Comparison of ENCODE assay signal across 14 mouse cellular contexts in the genomic region with DNA sequence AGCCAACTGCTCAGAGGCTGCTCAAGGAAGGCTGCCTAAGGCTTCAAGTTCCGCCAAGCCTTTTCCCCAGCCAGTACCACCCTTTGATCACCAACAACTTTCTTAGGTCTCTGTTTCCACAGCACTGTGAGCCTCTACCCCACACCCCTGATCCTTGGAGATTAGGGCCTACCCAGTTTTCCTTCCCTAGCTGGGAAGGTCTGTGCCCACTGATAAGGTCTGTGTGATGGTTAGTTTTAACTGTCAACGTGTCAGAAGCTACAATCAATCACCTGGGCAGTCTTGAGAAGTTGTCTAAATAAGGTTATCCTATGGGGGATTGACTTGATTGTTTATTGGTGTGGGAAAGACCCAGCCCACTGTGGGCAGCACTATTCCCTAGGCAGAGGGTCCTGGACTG. TPM values are rescaled to one million over a fixed set of nuclear protein-coding genes. Genes with fewer than 3 reads are reported as not detected.
A peak's percentile ranks its signal among the peaks of the same experiment; 100 is the strongest.
DNase-seq lines count a peak whose midpoint lies in the region; ATAC-seq and TF ChIP-seq lines count a peak whose summit lies in the region.
"Had no signal": no experiment of that assay in that cellular context is flagged by ENCODE, and none has a peak within 500 bp of the region (broad histone marks: within the 10 kb centered on the region; RNA-seq: fewer than 3 reads in every experiment).

No protein-coding gene starts in this region.

- intact Hi-C loops in heart, postnatal 10 days (cut with DNase I): no loop called here

- peak overlapping the region; percentile 66; the same call in 1 of the 2 replicates for H3K27ac ChIP-seq in heart, embryonic 16.5 days (ENCODE audit: low read length)
- peak overlapping the region; percentile 81 for H3K27ac ChIP-seq in MEL (ENCODE audit: control insufficient read depth, low read depth, low read length)
- H3K27ac ChIP-seq in embryonic facial prominence, embryonic 15.5 days (replicated peaks): peak overlapping the region; percentile 75
- H3K27ac ChIP-seq in liver, embryonic 14.5 days: peak overlapping the region; percentile 98
- H3K27ac ChIP-seq: forebrain, embryonic 15.5 days; hindbrain, embryonic 14.5 days had no signal

- TF ChIP-seq RAD21 in MEL (IDR thresholded peaks at IDR 0.05; ENCODE audit: low read depth, low read length): no peak

- peaks cover 19% of the 10 kb centered on the region for H3K4me1 ChIP-seq in heart, embryonic 16.5 days (ENCODE audit: control insufficient read depth, insufficient read depth, low read length)
- H3K4me1 ChIP-seq in MEL (ENCODE audit: control insufficient read depth in 1 of 2, insufficient read depth in 2 of 2, low read length in 2 of 2): peaks cover 13 to 28% of the 10 kb centered on the region in 2 experiments
- peaks cover 28% of the 10 kb centered on the region for H3K4me1 ChIP-seq in embryonic facial prominence, embryonic 15.5 days
- peaks cover 46 to 62% of the 10 kb centered on the region in 2 experiments for H3K4me1 ChIP-seq in liver, embryonic 14.5 days (replicated peaks; ENCODE audit: control insufficient read depth in 2 of 2, insufficient read depth in 2 of 2, low read length in 1 of 2)
- H3K4me1 ChIP-seq: forebrain, embryonic 15.5 days had no signal

- no peak overlapping the region for H3K9ac ChIP-seq in heart, embryonic 16.5 days (ENCODE audit: low read length)
- H3K9ac ChIP-seq in MEL (ENCODE audit: control insufficient read depth, low read depth, low read length, poor library complexity, severe bottlenecking): no peak overlapping the region
- H3K9ac ChIP-seq in embryonic facial prominence, embryonic 15.5 days: no peak overlapping the region
- H3K9ac ChIP-seq in liver, embryonic 14.5 days (replicated peaks): peak overlapping the region; percentile 79
- H3K9ac ChIP-seq: forebrain, embryonic 15.5 days; hindbrain, embryonic 14.5 days had no signal

- WGBS in heart, embryonic 16.5 days: 61% methylated on average over 2 of the region's 2 CpGs
- 77% methylated on average over 2 of the region's 2 CpGs for WGBS in embryonic facial prominence, embryonic 15.5 days
- 9% methylated on average over 2 of the region's 2 CpGs for WGBS in liver, embryonic 14.5 days (ENCODE audit: insufficient replicate concordance)

- peaks cover 53% of the 10 kb centered on the region for H3K79me2 ChIP-seq in MEL (ENCODE audit: control insufficient read depth, insufficient read depth, low read length, poor library complexity)

- DNase-seq in heart, postnatal 10 days: no peak
- peak; percentile 82 for DNase-seq in MEL (ENCODE audit: low read depth, low spot score)
- DNase-seq in liver, embryonic 14.5 days (ENCODE audit: low read depth in 3 of 3, low spot score in 3 of 3): peak; percentile 84 to 91 (median 85)
- DNase-seq in urinary bladder, postnatal 14 days (ENCODE audit: low spot score): no peak
- DNase-seq in adrenal gland, adult 2 months: no peak
- DNase-seq in gastrocnemius, adult 8-10 months (ENCODE audit: low spot score in 2 of 2): no peak
- DNase-seq: cerebellum, adult 9-10 months; lung, postnatal 36 days; right cerebral cortex, adult 18-20 months; thymus, adult 2 months had no signal

- peak; percentile 91 to 97 for TF ChIP-seq EP300 in MEL (IDR thresholded peaks at IDR 0.05; ENCODE audit: low read depth in 1 of 2, low read length in 2 of 2)
- TF ChIP-seq EP300 in liver, embryonic 14.5 days (IDR thresholded peaks at IDR 0.05; ENCODE audit: low read depth): peak; percentile 98

- no peak overlapping the region for H3K4me2 ChIP-seq in heart, embryonic 16.5 days (ENCODE audit: low read depth, low read length)
- H3K4me2 ChIP-seq in embryonic facial prominence, embryonic 15.5 days (replicated peaks): no peak overlapping the region
- H3K4me2 ChIP-seq in liver, embryonic 14.5 days (ENCODE audit: low read depth): peak overlapping the region; percentile 91
- H3K4me2 ChIP-seq: forebrain, embryonic 15.5 days; hindbrain, embryonic 14.5 days had no signal

- H3K9me3 ChIP-seq in heart, embryonic 16.5 days (replicated peaks; ENCODE audit: control insufficient read depth, low read length): 0 out of 2 replicates have a peak, but pooled peaks cover 2% of the 10 kb centered on the region
- H3K9me3 ChIP-seq in MEL (replicated peaks; ENCODE audit: insufficient read depth, low read length): no peaks in the 10 kb centered on the region
- H3K9me3 ChIP-seq in embryonic facial prominence, embryonic 15.5 days (replicated peaks): no peaks in the 10 kb centered on the region
- H3K9me3 ChIP-seq in liver, embryonic 14.5 days (ENCODE audit: control insufficient read depth, low read length): no peaks in the 10 kb centered on the region
- H3K9me3 ChIP-seq: forebrain, embryonic 15.5 days had no signal

- no peak; a peak in 1 of 4 replicates for TF ChIP-seq POLR2A in MEL (IDR thresholded peaks at IDR 0.05; ENCODE audit: control insufficient read depth in 1 of 2, insufficient read depth in 1 of 2, low read depth in 1 of 2, low read length in 2 of 2, poor library complexity in 1 of 2)

- no peak for ATAC-seq in heart, embryonic 16.5 days (replicated peaks; ENCODE audit: extremely low read depth, insufficient read depth, low FRiP score)
- ATAC-seq in embryonic facial prominence, embryonic 15.5 days (ENCODE audit: insufficient number of reproducible peaks, low FRiP score, low TSS enrichment, low read depth): no peak
- peak; percentile 92 for ATAC-seq in liver, embryonic 14.5 days (ENCODE audit: insufficient read depth)
- ATAC-seq: forebrain, embryonic 15.5 days had no signal

- H3K27me3 ChIP-seq in heart, embryonic 16.5 days (ENCODE audit: control insufficient read depth, insufficient read depth, low read length): no peaks in the 10 kb centered on the region
- no peaks in the 10 kb centered on the region for H3K27me3 ChIP-seq in MEL (ENCODE audit: control insufficient read depth in 1 of 2, insufficient read depth in 2 of 2, low read length in 2 of 2)
- no peaks in the 10 kb centered on the region for H3K27me3 ChIP-seq in embryonic facial prominence, embryonic 15.5 days
- H3K27me3 ChIP-seq in liver, embryonic 14.5 days (ENCODE audit: control insufficient read depth, insufficient read depth, low read length): no peaks in the 10 kb centered on the region
- H3K27me3 ChIP-seq: forebrain, embryonic 15.5 days had no signal

- no peak overlapping the region for H3K4me3 ChIP-seq in heart, embryonic 16.5 days (ENCODE audit: low read length)
- H3K4me3 ChIP-seq in MEL (ENCODE audit: control insufficient read depth in 1 of 2, insufficient read depth in 1 of 2, low read depth in 2 of 2, low read length in 2 of 2): no peak overlapping the region
- no peak overlapping the region for H3K4me3 ChIP-seq in embryonic facial prominence, embryonic 15.5 days (replicated peaks)
- peak overlapping the region; percentile 39 to 45 for H3K4me3 ChIP-seq in liver, embryonic 14.5 days (ENCODE audit: insufficient read depth in 1 of 2, low read depth in 2 of 2, low read length in 2 of 2)
- H3K4me3 ChIP-seq: forebrain, embryonic 15.5 days had no signal

- no peak for TF ChIP-seq CTCF in MEL (IDR thresholded peaks at IDR 0.05 in 2 of 3, conservative IDR thresholded peaks at IDR 0.05 in 1 of 3; ENCODE audit: control insufficient read depth in 1 of 3, insufficient read depth in 1 of 3, low read depth in 2 of 3, low read length in 3 of 3, poor library complexity in 1 of 3, severe bottlenecking in 1 of 3)
- no peak for TF ChIP-seq CTCF in liver, embryonic 14.5 days (IDR thresholded peaks at IDR 0.05; ENCODE audit: low read depth)

- no peaks in the 10 kb centered on the region for H3K36me3 ChIP-seq in heart, embryonic 16.5 days (ENCODE audit: control insufficient read depth, insufficient read depth)
- H3K36me3 ChIP-seq in MEL (ENCODE audit: control insufficient read depth in 1 of 2, insufficient read depth in 2 of 2, low read length in 2 of 2): peaks cover 4 to 25% of the 10 kb centered on the region in 2 experiments; a peak in 3 of 4 replicates
- H3K36me3 ChIP-seq in embryonic facial prominence, embryonic 15.5 days: no peaks in the 10 kb centered on the region
- peaks cover 18% of the 10 kb centered on the region for H3K36me3 ChIP-seq in liver, embryonic 14.5 days (replicated peaks; ENCODE audit: control insufficient read depth, insufficient read depth, low read depth)
- H3K36me3 ChIP-seq: forebrain, embryonic 15.5 days had no signal

RNA-seq across cellular contexts. Expression of a gene that starts 13.3 kb away (rescaled TPM):
- polyA plus RNA-seq in heart, embryonic 16.5 days (2015; fragmentation: Nextera tagmentation; extraction: Ambion mirVana): 13.5 and 15.3 TPM in 2 replicates
- 10 to 100 TPM; 40.3 to 43.3 TPM for total RNA-seq in heart, postnatal 10 days (2021)
- 144 and 155 TPM in 2 replicates for total RNA-seq in MEL (2012; rRNA removed)
- polyA plus RNA-seq in MEL (2012; ENCODE audit: insufficient read depth in 1 of 2, insufficient read length in 2 of 2, low read depth in 1 of 2, low replicate concordance in 2 of 2, missing spikeins in 1 of 2): 100 to 1,000 TPM in 1 of 2 experiments, 10 to 100 TPM in 1; 35.1 to 223 TPM
- polyA plus RNA-seq in embryonic facial prominence, embryonic 15.5 days (2015; fragmentation: Nextera tagmentation; extraction: Ambion mirVana): 14.3 and 16.7 TPM in 2 replicates
- 49.5 and 60.9 TPM in 2 replicates for polyA plus RNA-seq in liver, embryonic 14.5 days (2012; rRNA removed)
- polyA plus RNA-seq in liver, embryonic 14.5 days (2014; fragmentation: Nextera tagmentation; extraction: Ambion mirVana): 12.6 and 15.4 TPM in 2 replicates
- total RNA-seq in adrenal gland, adult 2 months (2021): 10 to 100 TPM; 15.1 to 26.4 TPM
- 47.5 and 64.7 TPM in 2 replicates for polyA plus RNA-seq in adrenal gland, adult 2 months (2012; rRNA removed)
- 10 to 100 TPM; 11.7 to 14.4 (median 13.9) TPM for total RNA-seq in gastrocnemius, adult 8-10 months (2022)

RNA-seq across cellular contexts. Expression of a gene that starts 30.0 kb away (rescaled TPM):
- 27.9 and 29.0 TPM in 2 replicates for polyA plus RNA-seq in heart, embryonic 16.5 days (2015; fragmentation: Nextera tagmentation; extraction: Ambion mirVana)
- 10 to 100 TPM in 1 of 2 experiments, 1 to 10 TPM in 1; 9.7 to 14.0 TPM for total RNA-seq in heart, postnatal 10 days (2021)
- 64.3 and 74.6 TPM in 2 replicates for total RNA-seq in MEL (2012; rRNA removed)
- 10 to 100 TPM in 1 of 2 experiments, not detected in 1; 84.5 TPM for polyA plus RNA-seq in MEL (2012; ENCODE audit: insufficient read depth in 1 of 2, insufficient read length in 2 of 2, low read depth in 1 of 2, low replicate concordance in 2 of 2, missing spikeins in 1 of 2)
- 32.5 and 36.2 TPM in 2 replicates for polyA plus RNA-seq in embryonic facial prominence, embryonic 15.5 days (2015; fragmentation: Nextera tagmentation; extraction: Ambion mirVana)
- 62.3 and 65.3 TPM in 2 replicates for polyA plus RNA-seq in liver, embryonic 14.5 days (2012; rRNA removed)
- polyA plus RNA-seq in liver, embryonic 14.5 days (2014; fragmentation: Nextera tagmentation; extraction: Ambion mirVana): 41.9 and 48.8 TPM in 2 replicates
- total RNA-seq in adrenal gland, adult 2 months (2021): 1 to 10 TPM; 5.0 to 7.0 TPM
- polyA plus RNA-seq in adrenal gland, adult 2 months (2012; rRNA removed): 19.9 and 22.4 TPM in 2 replicates
- total RNA-seq in gastrocnemius, adult 8-10 months (2022): 1 to 10 TPM in 1 of 4 experiments, under 1 TPM in 3; 0.47 to 1.0 (median 0.83) TPM

RNA-seq across cellular contexts. Expression of a gene that starts 38.9 kb away (rescaled TPM):
- polyA plus RNA-seq in heart, embryonic 16.5 days (2015; fragmentation: Nextera tagmentation; extraction: Ambion mirVana): 159 and 204 TPM in 2 replicates
- 10 to 100 TPM; 37.9 to 41.8 TPM for total RNA-seq in heart, postnatal 10 days (2021)
- total RNA-seq in MEL (2012; rRNA removed): 239 and 243 TPM in 2 replicates
- polyA plus RNA-seq in MEL (2012; ENCODE audit: insufficient read depth in 1 of 2, insufficient read length in 2 of 2, low read depth in 1 of 2, low replicate concordance in 2 of 2, missing spikeins in 1 of 2): 100 to 1,000 TPM in 1 of 2 experiments, not detected in 1; 287 TPM
- 298 and 312 TPM in 2 replicates for polyA plus RNA-seq in embryonic facial prominence, embryonic 15.5 days (2015; fragmentation: Nextera tagmentation; extraction: Ambion mirVana)
- polyA plus RNA-seq in liver, embryonic 14.5 days (2012; rRNA removed): 87.5 and 101 TPM in 2 replicates
- 197 TPM in 2 replicates for polyA plus RNA-seq in liver, embryonic 14.5 days (2014; fragmentation: Nextera tagmentation; extraction: Ambion mirVana)
- total RNA-seq in adrenal gland, adult 2 months (2021): 100 to 1,000 TPM in 1 of 2 experiments, 10 to 100 TPM in 1; 56.2 to 106 TPM
- polyA plus RNA-seq in adrenal gland, adult 2 months (2012; rRNA removed): 161 and 176 TPM in 2 replicates
- 10 to 100 TPM; 42.7 to 49.4 (median 45.2) TPM for total RNA-seq in gastrocnemius, adult 8-10 months (2022)

Comparison
In these comparisons a context has a peak if more than half of its experiments do, and no peak if none do; other contexts are left out.
1. H3K4me3 ChIP-seq: peak in liver, embryonic 14.5 days (2 of 2); none in heart, embryonic 16.5 days (single experiment), MEL (0 of 2) and embryonic facial prominence, embryonic 15.5 days (single experiment).
2. DNase-seq: peak in MEL (single experiment) and liver, embryonic 14.5 days (3 of 3); none in heart, postnatal 10 days (0 of 2), urinary bladder, postnatal 14 days (single experiment), adrenal gland, adult 2 months (single experiment) and gastrocnemius, adult 8-10 months (0 of 2).
3. Peak in every context shown above with its lines, with median percentiles within 50 percentile points of each other: H3K27ac ChIP-seq.